Mouse (Mus musculus) kidney, postnatal 0 days (tissue): ENCODE data around the gene Dnajc16. TPM values are rescaled to one million over a fixed set of nuclear protein-coding genes. Genes with fewer than 3 reads are reported as not detected.

Source experiments
- ATAC-seq: fragments of 200-750 bp; cut with Nextera tagmentation; replicated peaks from 2 replicates; pipeline ENCODE4 v1.8.0; 2017; ENCODE audit warnings: low read depth, moderate number of reproducible peaks, moderate TSS enrichment, moderate library complexity; ENCODE audit not compliant: low FRiP score
- DNase-seq: peaks from one replicate; pipeline ENCODE4 v3.0.0-alpha.2; 2016; ENCODE audit warnings: low spot score
- H3K27ac ChIP-seq: fragments of 300-500 bp; sonication (generic); 2 replicates; pipeline ENCODE4 v1.5.1; 2014; ENCODE audit warnings: mild to moderate bottlenecking
- H3K27me3 ChIP-seq: fragments of 300-500 bp; sonication (generic); 2 replicates; pipeline ENCODE4 v1.6.1; 2014; ENCODE audit warnings: low read length, mixed read lengths; ENCODE audit not compliant: insufficient read depth
- H3K36me3 ChIP-seq: fragments of 300-500 bp; sonication (generic); 2 replicates; pipeline ENCODE4 v1.6.1; 2014; ENCODE audit warnings: low read length, mixed read lengths; ENCODE audit not compliant: insufficient read depth
- H3K4me1 ChIP-seq: fragments of 300-500 bp; sonication (generic); replicated peaks from 2 replicates; pipeline ENCODE4 v1.6.1; 2014; ENCODE audit warnings: antibody characterized with exemption, low read length, mixed read lengths; ENCODE audit not compliant: insufficient read depth
- H3K4me2 ChIP-seq: fragments of 300-500 bp; sonication (generic); 2 replicates; pipeline ENCODE4 v1.6.1; 2014; ENCODE audit warnings: mild to moderate bottlenecking, low read length, moderate library complexity, mixed read lengths
- H3K4me3 ChIP-seq: fragments of 300-500 bp; sonication (generic); replicated peaks from 2 replicates; pipeline ENCODE4 v1.5.1; 2014; ENCODE audit warnings: low read depth, low read length
- H3K9ac ChIP-seq: fragments of 300-500 bp; sonication (generic); 2 replicates; pipeline ENCODE4 v1.6.1; 2014; ENCODE audit warnings: low read depth, low read length
- H3K9me3 ChIP-seq: fragments of 300-500 bp; sonication (generic); replicated peaks from 2 replicates; pipeline ENCODE4 v1.6.1; 2016; ENCODE audit warnings: low read length, inconsistent platforms, mixed read lengths
- CTCF ChIP-seq: IDR thresholded peaks from 2 replicates; pipeline ENCODE4 v1.5.1; 2016; ENCODE audit warnings: antibody characterized with exemption, low read depth, mild to moderate bottlenecking, moderate library complexity
- WGBS: fragments of 180-500 bp; shearing (Covaris S2); extraction: QIAGEN DNeasy Blood & Tissue Kit; methylation state at CpG from one replicate; pipeline ENCODE4 v1.1.7; 2014; 5-methylcytosine and 5-hydroxymethylcytosine counted together
- polyA plus RNA-seq: library from polyadenylated mRNA; unstranded; fragments of >200 nt; fragmentation: Nextera tagmentation; extraction: Ambion mirVana; gene quantifications from 2 replicates; pipeline ENCODE4 v1.2.1, GENCODE M21; 2015

Dnajc16 gene
- polyA plus RNA-seq, 1 experiment from 2014 or later: 5.2 TPM

- no peak for TF ChIP-seq CTCF
- H3K9me3 ChIP-seq: no peaks in the 10 kb centered on the region
- no peak for ATAC-seq
Observed at GRCm38 (mm10) chr4:141721961-141722360, 68.8 kb downstream of the Dnajc16 start.

GRCm38 (mm10) chr4:141720761-141721523 lies 69.8 kb downstream of the Dnajc16 start:
- TF ChIP-seq CTCF: no peak
- no peak for ATAC-seq
- Histone ChIP-seq H3K4me1 (peaks cover 23% of the 10 kb centered on the region; the same call in 1 of the 2 replicates), H3K9me3 (no peaks in the 10 kb centered on the region), H3K36me3 (no peaks in the 10 kb centered on the region), H3K27ac (peak overlapping the region; percentile 42; the same call in 1 of the 2 replicates), H3K9ac (no peak overlapping the region), H3K4me2 (peak overlapping the region; percentile 96), H3K4me3 (0 out of 2 replicates have a peak overlapping the region, but pooled peaks have one; percentile 79), H3K27me3 (no peaks in the 10 kb centered on the region)
- 40% methylated on average over 6 of the region's 6 CpGs for WGBS
- peak; percentile 42 for DNase-seq

More at GRCm38 (mm10) chr4:141721961-141722360, 68.8 kb downstream of the Dnajc16 start:
- Histone ChIP-seq H3K36me3 (no peaks in the 10 kb centered on the region), H3K4me1 (peaks cover 23% of the 10 kb centered on the region; the same call in 1 of the 2 replicates), H3K9ac (peak overlapping the region; percentile 86; the same call in 1 of the 2 replicates), H3K27ac (no peak overlapping the region), H3K4me2 (peak overlapping the region; percentile 96), H3K4me3 (peak overlapping the region; percentile 79), H3K27me3 (no peaks in the 10 kb centered on the region)
- 44% methylated on average over 6 of the region's 6 CpGs for WGBS
- no peak for DNase-seq

GRCm38 (mm10) chr4:141719304-141719703 lies 71.4 kb downstream of the Dnajc16 start:
- Histone ChIP-seq H3K27me3 (no peaks in the 10 kb centered on the region), H3K4me1 (peaks cover 32% of the 10 kb centered on the region), H3K4me2 (no peak overlapping the region), H3K4me3 (no peak overlapping the region), H3K36me3 (no peaks in the 10 kb centered on the region), H3K9ac (no peak overlapping the region), H3K9me3 (no peaks in the 10 kb centered on the region), H3K27ac (no peak overlapping the region)
- TF ChIP-seq CTCF: no peak
- WGBS: 93% methylated on average over 1 of the region's 1 CpGs
- no peak for ATAC-seq
- DNase-seq: no peak

DNA sequence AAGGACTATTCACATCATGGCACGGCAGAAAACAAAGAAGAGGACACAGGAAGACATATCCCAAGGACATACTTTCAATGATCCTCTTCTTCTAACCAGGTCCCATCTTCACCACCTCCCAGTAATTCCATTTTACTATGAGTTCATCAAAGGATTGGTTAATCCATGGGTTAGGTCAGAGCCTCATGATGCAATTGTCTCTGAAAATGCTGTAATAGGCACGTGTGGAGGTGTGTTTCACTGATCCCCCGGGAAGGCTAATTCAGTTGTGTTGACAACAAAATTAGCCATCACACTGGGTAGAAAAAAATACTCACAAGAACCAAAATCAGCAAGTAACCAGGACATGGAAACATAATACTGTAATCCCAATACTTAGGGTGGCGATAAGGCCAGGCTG lies 73.1 kb downstream of the Dnajc16 start:
- no peak for DNase-seq

GRCm38 (mm10) chr4:141715027-141715426 lies 75.7 kb downstream of the Dnajc16 start:
- Histone ChIP-seq H3K9ac (no peak overlapping the region), H3K27me3 (no peaks in the 10 kb centered on the region), H3K4me1 (peaks cover 17% of the 10 kb centered on the region), H3K9me3 (no peaks in the 10 kb centered on the region), H3K36me3 (peaks cover 12% of the 10 kb centered on the region; the same call in 1 of the 2 replicates), H3K4me2 (no peak overlapping the region), H3K27ac (peak overlapping the region; percentile 63), H3K4me3 (no peak overlapping the region)
- 29% methylated on average over 2 of the region's 2 CpGs for WGBS
- ATAC-seq: peak; percentile 82; the same call in 1 of the 2 replicates
- no peak for TF ChIP-seq CTCF
- peak; percentile 61 for DNase-seq

More for the DNA sequence above, 73.1 kb downstream of the Dnajc16 start:
- Histone ChIP-seq H3K4me2 (no peak overlapping the region), H3K4me1 (peaks cover 34% of the 10 kb centered on the region), H3K9me3 (no peaks in the 10 kb centered on the region), H3K9ac (no peak overlapping the region), H3K36me3 (peaks cover 6% of the 10 kb centered on the region; the same call in 1 of the 2 replicates), H3K4me3 (no peak overlapping the region), H3K27ac (no peak overlapping the region), H3K27me3 (no peaks in the 10 kb centered on the region)
- no peak for ATAC-seq
- 82% methylated on average over 4 of the region's 4 CpGs for WGBS
- no peak for TF ChIP-seq CTCF

- peaks cover 13% of the 10 kb centered on the region; the same call in 1 of the 2 replicates for H3K36me3 ChIP-seq
- whole genome bisulfite sequencing: 41% methylated on average over 5 of the region's 5 CpGs
Observed at GRCm38 (mm10) chr4:141713598-141714142, 77.1 kb downstream of the Dnajc16 start.

More at GRCm38 (mm10) chr4:141713598-141714142, 77.1 kb downstream of the Dnajc16 start:
- ATAC-seq: no peak
- Histone ChIP-seq H3K4me3 (no peak overlapping the region), H3K4me2 (no peak overlapping the region), H3K27ac (no peak overlapping the region), H3K27me3 (no peaks in the 10 kb centered on the region), H3K4me1 (peaks cover 17% of the 10 kb centered on the region), H3K9me3 (no peaks in the 10 kb centered on the region), H3K9ac (no peak overlapping the region)
- no peak for TF ChIP-seq CTCF
- DNase-seq: no peak
